Mouse (Mus musculus) E14TG2a.4 (cell line): Measurements from ENCODE around the gene Sergef.

ENCODE experiments used
- H3K27me3 ChIP-seq: 2 replicates; pipeline ENCODE4 v1.6.1; 2014; ENCODE audit warnings: low read length, control low read depth; ENCODE audit not compliant: insufficient read depth
- H3K36me3 ChIP-seq: 2 replicates; pipeline ENCODE4 v1.6.1; 2014; ENCODE audit warnings: low read length, control low read depth; ENCODE audit not compliant: insufficient read depth
- H3K4me1 ChIP-seq: replicated peaks from 2 replicates; pipeline ENCODE4 v1.6.1; 2014; ENCODE audit warnings: low read depth, low read length, control low read depth
- H3K4me3 ChIP-seq: replicated peaks from 2 replicates; pipeline ENCODE4 v1.5.1; 2014; ENCODE audit warnings: mild to moderate bottlenecking, low read length
- H3K9me3 ChIP-seq: 2 replicates; pipeline ENCODE4 v1.6.1; 2014; ENCODE audit warnings: low read length, control low read depth
- CTCF ChIP-seq: conservative IDR thresholded peaks from 2 replicates; pipeline ENCODE4 v1.5.1; 2014; ENCODE audit warnings: low read length
- NANOG ChIP-seq: IDR thresholded peaks from 2 replicates; pipeline ENCODE4 v1.6.1; 2014; ENCODE audit warnings: borderline replicate concordance, low read length, mixed read lengths
- POU5F1 ChIP-seq: IDR thresholded peaks from 2 replicates; pipeline ENCODE4 v1.6.1; 2014; ENCODE audit warnings: low read length, borderline replicate concordance

The Sergef gene

DNA sequence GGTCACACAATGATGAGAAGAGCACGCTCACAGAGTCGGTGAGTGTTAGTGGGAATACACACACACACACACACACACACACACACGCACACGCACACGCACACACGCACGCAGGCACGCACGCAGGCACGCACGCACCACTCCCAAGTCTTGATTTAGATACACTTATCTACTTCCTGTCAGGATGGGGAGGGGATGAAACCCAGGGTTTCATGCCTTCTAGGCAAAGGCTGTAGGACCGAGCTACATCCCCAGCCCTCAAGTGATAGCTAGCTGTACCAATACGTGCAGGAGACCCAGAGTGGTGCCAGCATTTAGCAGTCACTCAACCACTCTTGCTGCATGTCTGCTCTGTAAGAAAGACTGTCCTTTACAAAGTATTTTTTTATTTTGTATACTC, 137.0 kb downstream of the Sergef start:
- H3K36me3 ChIP-seq: no peaks in the 10 kb centered on the region
- H3K4me3 ChIP-seq: no peak overlapping the region
- TF ChIP-seq CTCF (no peak), NANOG (no peak), POU5F1 (no peak)

DNA sequence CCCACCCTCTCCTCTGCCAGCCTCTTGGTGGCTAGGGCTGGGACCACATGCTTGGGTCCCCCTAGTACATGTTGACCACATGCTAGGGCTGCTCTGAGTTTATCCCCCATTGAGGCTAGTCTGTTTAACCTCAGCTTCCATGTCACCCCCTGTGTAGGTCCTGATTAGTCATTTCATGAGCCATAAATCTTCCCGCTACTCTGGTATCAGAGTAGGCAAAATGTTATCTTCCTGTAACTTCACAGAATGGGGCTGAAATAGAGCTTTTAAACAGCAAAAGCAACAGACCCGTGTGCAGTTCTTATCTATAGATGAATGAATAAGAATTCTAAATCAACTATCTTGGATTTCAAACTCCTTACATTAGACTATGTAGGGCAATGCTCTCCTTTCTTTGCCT, 138.1 kb downstream of the Sergef start:
- H3K4me1 ChIP-seq: peaks cover 8% of the 10 kb centered on the region
- TF ChIP-seq POU5F1 (no peak), CTCF (no peak), NANOG (no peak)

More for the DNA sequence above, 137.0 kb downstream of the Sergef start:
- Histone ChIP-seq H3K27me3 (peaks cover 8% of the 10 kb centered on the region), H3K9me3 (no peaks in the 10 kb centered on the region), H3K4me1 (peaks cover 8% of the 10 kb centered on the region)

DNA sequence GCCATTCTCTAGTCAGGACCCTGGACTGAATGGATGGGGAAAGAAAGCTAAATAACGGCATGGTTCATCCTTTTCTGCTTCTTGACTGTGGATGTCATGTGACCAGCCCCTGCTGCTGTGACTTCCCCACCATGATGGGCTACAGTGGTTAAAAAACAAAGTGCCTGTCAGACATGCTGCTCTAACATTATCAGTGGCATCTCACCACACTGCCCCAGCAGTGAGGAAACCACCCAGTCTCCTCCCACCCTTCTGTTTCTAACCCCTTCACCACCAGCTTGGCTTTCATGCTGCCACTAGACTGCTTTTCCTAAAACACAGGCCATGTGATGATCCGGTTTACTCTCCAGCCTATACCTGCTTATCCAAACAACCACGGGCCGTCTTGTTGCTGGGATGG, 140.0 kb downstream of the Sergef start:
- Histone ChIP-seq H3K27me3 (peaks cover 8% of the 10 kb centered on the region), H3K4me3 (no peak overlapping the region), H3K4me1 (peaks cover 8% of the 10 kb centered on the region), H3K9me3 (no peaks in the 10 kb centered on the region), H3K36me3 (no peaks in the 10 kb centered on the region)
- TF ChIP-seq CTCF (no peak), POU5F1 (no peak), NANOG (no peak)

More for the DNA sequence above, 138.1 kb downstream of the Sergef start:
- Histone ChIP-seq H3K36me3 (no peaks in the 10 kb centered on the region), H3K9me3 (no peaks in the 10 kb centered on the region), H3K27me3 (peaks cover 8% of the 10 kb centered on the region), H3K4me3 (no peak overlapping the region)

DNA sequence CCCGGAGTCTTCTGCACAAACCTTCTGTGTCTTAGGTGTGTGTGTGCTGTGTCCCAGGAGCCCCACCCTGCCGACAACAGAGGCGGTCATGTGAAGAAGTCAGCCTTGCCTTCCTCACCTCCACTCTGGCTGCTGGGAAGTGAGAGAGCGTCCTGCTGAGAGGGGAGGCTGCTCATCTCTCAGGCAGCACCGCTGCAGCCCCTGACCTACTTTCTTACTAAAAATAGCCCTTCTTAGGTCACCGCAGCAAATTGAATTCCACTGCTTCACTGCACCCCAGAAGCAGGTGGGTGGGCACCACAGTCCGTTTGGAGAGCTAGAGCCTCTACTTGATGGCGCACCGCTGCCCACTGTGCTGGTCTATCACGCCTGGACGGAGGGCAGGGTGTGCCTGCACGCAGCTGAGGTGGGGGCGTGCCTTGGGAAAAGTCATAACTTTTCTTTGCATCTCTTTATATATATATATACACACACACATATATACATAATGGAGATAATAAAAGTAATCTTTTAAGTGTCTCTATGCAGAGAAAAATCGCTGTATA, 147.4 kb downstream of the Sergef start:
- Histone ChIP-seq H3K36me3 (no peaks in the 10 kb centered on the region), H3K4me1 (peaks cover 5% of the 10 kb centered on the region), H3K27me3 (no peaks in the 10 kb centered on the region), H3K4me3 (no peak overlapping the region), H3K9me3 (no peaks in the 10 kb centered on the region)
- TF ChIP-seq CTCF (no peak), NANOG (no peak), POU5F1 (no peak)

DNA sequence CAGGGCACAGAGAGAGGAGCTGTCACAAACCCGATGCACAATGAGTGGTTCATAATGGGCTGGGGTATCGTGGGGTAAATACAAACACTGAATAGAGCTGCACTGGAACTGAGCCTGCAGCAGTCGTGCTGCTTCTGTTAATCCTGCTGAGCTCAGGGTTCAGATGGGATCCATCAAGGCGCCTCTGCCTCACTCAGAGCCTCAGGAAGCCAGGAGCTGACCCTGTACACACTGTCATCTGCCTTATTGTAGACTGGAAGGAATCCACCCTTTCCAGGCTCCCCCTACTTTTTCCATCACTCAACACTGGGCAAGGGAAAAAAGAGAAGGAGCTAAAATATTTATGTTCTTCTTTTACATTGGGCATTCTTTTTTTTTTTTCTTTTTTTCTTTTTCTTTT, 152.3 kb downstream of the Sergef start:
- H3K4me1 ChIP-seq: peaks cover 5% of the 10 kb centered on the region
- TF ChIP-seq POU5F1: no peak
- TF ChIP-seq CTCF: no peak
- TF ChIP-seq NANOG: no peak
- no peaks in the 10 kb centered on the region for H3K9me3 ChIP-seq
- H3K27me3 ChIP-seq: no peaks in the 10 kb centered on the region
- H3K36me3 ChIP-seq: no peaks in the 10 kb centered on the region
- no peak overlapping the region for H3K4me3 ChIP-seq

DNA sequence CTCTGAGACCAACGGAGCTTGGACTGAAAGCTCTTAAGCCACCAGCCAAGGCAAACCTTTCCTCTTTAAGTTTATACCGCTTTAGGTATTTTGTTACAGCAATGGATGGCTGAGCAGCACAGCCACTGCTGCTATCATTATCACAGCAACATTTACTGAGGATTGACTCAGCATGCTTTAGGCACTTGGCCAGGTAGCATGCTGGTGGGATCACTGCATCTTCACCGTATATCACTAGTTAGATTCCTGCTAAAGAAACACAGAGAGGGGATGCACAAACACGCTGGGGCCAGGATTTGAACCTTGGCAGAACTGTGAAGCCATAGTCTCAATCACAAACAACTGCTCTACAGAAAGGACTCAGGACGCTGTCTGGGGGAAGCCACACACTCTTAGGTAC, 152.8 kb downstream of the Sergef start:
- no peak overlapping the region for H3K4me3 ChIP-seq
- TF ChIP-seq NANOG: no peak
- no peak for TF ChIP-seq CTCF
- TF ChIP-seq POU5F1: no peak

DNA sequence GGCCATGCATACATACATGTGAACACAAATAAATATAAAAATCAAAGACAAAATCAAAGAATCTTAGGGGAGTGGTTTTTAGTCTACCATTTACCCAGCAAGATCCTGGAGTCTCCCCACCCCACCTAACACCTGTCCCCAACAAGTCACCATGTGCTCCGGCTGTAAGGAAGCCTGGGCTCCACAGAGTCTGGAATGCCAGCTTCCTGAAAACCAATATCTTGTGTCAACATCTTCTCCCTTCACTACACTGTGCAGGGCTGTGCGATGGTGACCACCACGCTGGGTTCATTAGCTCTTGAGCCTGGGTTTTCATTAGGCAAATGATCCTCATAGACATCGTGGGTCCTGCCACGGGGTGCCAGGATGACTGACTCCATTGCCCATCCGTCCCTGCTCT, 155.4 kb downstream of the Sergef start:
- no peaks in the 10 kb centered on the region for H3K27me3 ChIP-seq
- H3K9me3 ChIP-seq: no peaks in the 10 kb centered on the region
- H3K36me3 ChIP-seq: no peaks in the 10 kb centered on the region
- no peak for TF ChIP-seq CTCF
- no peak for TF ChIP-seq POU5F1
- TF ChIP-seq NANOG: no peak
- no peak overlapping the region for H3K4me3 ChIP-seq
- H3K4me1 ChIP-seq: no peaks in the 10 kb centered on the region

More for the DNA sequence above, 152.8 kb downstream of the Sergef start:
- H3K4me1 ChIP-seq: no peaks in the 10 kb centered on the region
- no peaks in the 10 kb centered on the region for H3K36me3 ChIP-seq
- no peaks in the 10 kb centered on the region for H3K9me3 ChIP-seq
- H3K27me3 ChIP-seq: no peaks in the 10 kb centered on the region

DNA sequence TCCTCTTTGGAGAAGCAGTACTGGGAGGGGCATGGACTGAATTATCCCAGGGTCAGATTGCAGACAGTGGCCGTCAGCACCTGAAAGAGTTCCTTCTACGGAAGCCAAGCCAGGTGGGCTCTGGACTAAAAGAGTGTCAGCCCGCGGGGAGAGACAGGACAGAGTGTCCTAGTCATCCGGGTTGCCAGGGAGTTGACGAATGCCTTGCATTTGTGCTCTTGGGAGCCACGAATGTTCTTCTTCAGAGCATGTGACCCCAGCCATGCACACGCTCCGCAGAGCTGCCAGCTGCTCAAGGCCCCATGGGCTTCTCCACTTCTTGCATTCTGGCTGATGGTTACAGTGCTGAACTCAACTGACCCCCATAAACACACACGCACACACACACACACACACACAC, 156.6 kb downstream of the Sergef start:
- no peaks in the 10 kb centered on the region for H3K27me3 ChIP-seq
- H3K4me1 ChIP-seq: no peaks in the 10 kb centered on the region
- no peaks in the 10 kb centered on the region for H3K36me3 ChIP-seq
- no peak overlapping the region for H3K4me3 ChIP-seq
- TF ChIP-seq CTCF (no peak), NANOG (no peak), POU5F1 (no peak)
- no peaks in the 10 kb centered on the region for H3K9me3 ChIP-seq

DNA sequence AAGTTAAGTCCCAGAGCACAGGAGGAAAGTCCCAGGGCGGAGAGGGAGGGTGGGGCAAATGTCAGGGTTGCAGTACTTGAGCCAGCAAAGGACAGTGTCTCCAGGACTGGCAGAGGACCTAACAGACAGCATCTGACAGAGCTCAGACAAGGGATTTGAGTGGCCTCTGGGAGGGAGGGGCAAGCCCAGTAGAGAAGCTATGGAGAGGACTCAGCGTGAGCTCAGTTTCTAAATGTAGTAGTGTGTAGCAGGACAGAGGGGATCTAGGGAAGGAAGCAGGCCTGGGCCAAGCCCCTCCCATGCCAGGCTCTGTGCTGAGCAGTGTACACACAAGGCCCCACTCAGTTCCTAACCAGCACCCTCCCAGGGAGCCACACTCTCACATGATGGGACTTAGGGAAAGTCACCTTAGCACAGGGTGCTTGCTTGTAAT, 157.5 kb downstream of the Sergef start:
- H3K9me3 ChIP-seq: no peaks in the 10 kb centered on the region
- H3K4me1 ChIP-seq: peaks cover 5% of the 10 kb centered on the region
- TF ChIP-seq CTCF: no peak
- no peak for TF ChIP-seq POU5F1
- no peak for TF ChIP-seq NANOG
- H3K36me3 ChIP-seq: no peaks in the 10 kb centered on the region
- no peaks in the 10 kb centered on the region for H3K27me3 ChIP-seq
- H3K4me3 ChIP-seq: no peak overlapping the region
